Mouse (Mus musculus) erythroblast, embryonic 14.5 days (primary cell): ENCODE data around the gene Gm20695.

Source experiments
- GATA1 ChIP-seq: IDR thresholded peaks from 2 replicates; pipeline ENCODE4 v1.6.1; 2012; ENCODE audit warnings: low read length, inconsistent platforms, mixed read lengths
- TAL1 ChIP-seq: IDR thresholded peaks from 3 replicates; pipeline ENCODE4 v1.6.1; 2012; ENCODE audit warnings: low read length, inconsistent platforms, mixed read lengths

DNA sequence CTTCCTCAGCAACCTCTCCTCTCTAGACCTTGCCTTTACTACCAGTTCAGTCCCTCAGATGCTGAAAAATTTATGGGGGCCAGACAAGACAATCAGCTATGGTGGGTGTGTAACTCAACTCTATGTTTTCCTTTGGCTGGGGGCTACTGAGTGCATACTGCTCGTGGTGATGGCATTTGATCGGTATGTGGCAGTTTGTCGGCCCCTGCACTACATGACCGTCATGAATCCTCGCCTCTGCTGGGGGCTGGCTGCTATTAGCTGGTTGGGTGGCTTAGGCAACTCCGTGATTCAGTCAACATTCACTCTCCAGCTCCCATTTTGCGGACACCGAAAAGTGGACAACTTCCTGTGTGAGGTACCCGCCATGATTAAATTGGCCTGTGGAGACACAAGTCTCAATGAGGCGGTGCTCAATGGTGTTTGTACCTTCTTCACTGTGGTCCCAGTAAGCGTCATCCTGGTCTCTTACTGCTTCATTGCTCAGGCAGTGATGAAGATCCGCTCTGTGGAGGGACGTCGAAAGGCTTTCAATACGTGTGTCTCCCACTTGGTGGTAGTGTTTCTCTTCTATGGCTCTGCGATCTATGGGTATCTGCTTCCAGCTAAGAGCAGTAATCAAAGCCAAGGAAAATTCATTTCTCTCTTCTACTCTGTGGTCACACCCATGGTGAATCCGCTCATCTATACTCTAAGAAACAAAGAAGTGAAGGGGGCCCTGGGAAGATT lies 45.1 kb upstream of the Gm20695 start:
- TF ChIP-seq GATA1 (no peak), TAL1 (no peak)
